Mouse (Mus musculus) hindbrain, embryonic 12.5 days (tissue): Measurements from ENCODE around the gene Acsl6. TPM values are rescaled to one million over a fixed set of nuclear protein-coding genes. Genes with fewer than 3 reads are reported as not detected.

Experiments used
- ATAC-seq: fragments of 200-750 bp; cut with Nextera tagmentation; 2 replicates; pipeline ENCODE4 v1.8.0; 2017; ENCODE audit warnings: moderate TSS enrichment; ENCODE audit not compliant: low FRiP score
- H3K27ac ChIP-seq: fragments of 300-500 bp; sonication (generic); 2 replicates; pipeline ENCODE4 v1.5.1; 2016; ENCODE audit warnings: mild to moderate bottlenecking
- H3K27me3 ChIP-seq: fragments of 300-500 bp; sonication (generic); 2 replicates; pipeline ENCODE4 v1.6.1; 2016; ENCODE audit warnings: mild to moderate bottlenecking
- H3K36me3 ChIP-seq: fragments of 300-500 bp; sonication (generic); 2 replicates; pipeline ENCODE4 v1.6.1; 2016; ENCODE audit warnings: mild to moderate bottlenecking
- H3K4me1 ChIP-seq: fragments of 300-500 bp; sonication (generic); 2 replicates; pipeline ENCODE4 v1.6.1; 2016
- H3K4me2 ChIP-seq: fragments of 300-500 bp; sonication (generic); replicated peaks from 2 replicates; pipeline ENCODE4 v1.6.1; 2016; ENCODE audit warnings: mild to moderate bottlenecking
- H3K4me3 ChIP-seq: fragments of 300-500 bp; sonication (generic); 2 replicates; pipeline ENCODE4 v1.5.1; 2016; ENCODE audit warnings: mild to moderate bottlenecking
- H3K9ac ChIP-seq: fragments of 300-500 bp; sonication (generic); 2 replicates; pipeline ENCODE4 v1.6.1; 2016; ENCODE audit warnings: mild to moderate bottlenecking, moderate library complexity
- H3K9me3 ChIP-seq: fragments of 300-500 bp; sonication (generic); replicated peaks from 2 replicates; pipeline ENCODE4 v1.6.1; 2016; ENCODE audit warnings: mild to moderate bottlenecking
- WGBS: fragments of 180-500 bp; shearing (Covaris S2); methylation state at CpG from one replicate; pipeline ENCODE4 v1.1.7; 2016; 5-methylcytosine and 5-hydroxymethylcytosine counted together
- polyA plus RNA-seq: library from polyadenylated mRNA; unstranded; fragments of >200 nt; fragmentation: Nextera tagmentation; extraction: Ambion mirVana; gene quantifications from 2 replicates; pipeline ENCODE4 v1.2.1, GENCODE M21; 2016

Gene Acsl6
- polyA plus RNA-seq, 1 experiment from 2014 or later: 23.4 TPM

GRCm38 (mm10) chr11:54312603-54313002 is 9.0 kb downstream of the Acsl6 start:
- 17% methylated on average over 1 of the region's 1 CpGs for WGBS
- H3K36me3 ChIP-seq: no peaks in the 10 kb centered on the region
- H3K27ac ChIP-seq: peak overlapping the region; percentile 78
- no peak overlapping the region for H3K4me2 ChIP-seq
- no peak overlapping the region for H3K9ac ChIP-seq
- ATAC-seq: no peak
- H3K27me3 ChIP-seq: no peaks in the 10 kb centered on the region
- H3K4me1 ChIP-seq: peaks cover 49% of the 10 kb centered on the region
- H3K4me3 ChIP-seq: no peak overlapping the region
- H3K9me3 ChIP-seq: no peaks in the 10 kb centered on the region

DNA sequence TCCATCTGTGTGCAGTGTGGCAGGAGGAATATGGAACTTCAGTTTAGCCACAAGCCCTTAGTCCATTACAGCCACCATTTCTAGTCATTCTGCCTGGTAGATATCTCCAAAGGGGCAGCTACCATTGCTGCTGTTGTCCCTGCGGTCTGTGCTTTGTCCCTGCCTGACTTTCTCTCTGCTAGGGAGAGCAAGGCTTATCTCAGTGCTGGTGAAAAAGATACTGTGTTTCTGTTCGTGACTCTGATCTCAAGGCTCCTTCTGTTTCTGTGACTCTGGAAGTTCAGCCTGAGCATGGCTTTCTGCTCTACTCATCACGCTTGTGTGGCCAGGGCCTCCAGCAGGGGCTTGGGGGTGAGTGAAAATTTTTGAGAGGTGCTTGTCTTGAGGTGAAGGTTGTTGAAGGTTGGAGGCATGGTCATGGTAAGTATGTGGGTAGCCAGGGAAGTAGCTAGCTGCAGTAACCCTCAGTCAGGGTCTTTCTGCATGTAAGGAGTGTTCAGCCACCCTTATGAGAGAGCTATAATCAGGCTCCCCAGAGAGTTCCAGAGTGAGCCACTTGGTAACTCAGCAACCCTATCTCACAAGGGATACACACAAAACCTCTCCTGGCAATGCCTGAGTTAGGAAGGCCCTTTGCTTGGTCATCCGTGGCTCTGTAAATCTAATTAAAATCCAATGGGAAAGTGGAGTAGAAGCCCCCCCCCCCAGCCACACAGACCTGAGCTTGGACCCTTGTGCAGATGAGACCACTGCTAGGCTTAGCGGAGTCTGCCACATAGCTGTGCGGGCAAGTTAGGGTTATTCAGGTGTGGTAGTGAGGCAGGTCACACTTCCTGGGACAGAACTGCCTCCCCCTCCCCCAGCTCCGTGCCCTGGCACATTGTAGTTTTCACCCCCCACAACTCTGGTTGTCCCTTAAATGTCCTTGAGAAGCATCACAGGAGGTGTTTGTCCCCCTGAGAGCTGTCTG is 10.1 kb downstream of the Acsl6 start:
- H3K9me3 ChIP-seq: no peaks in the 10 kb centered on the region
- no peak for ATAC-seq
- H3K4me3 ChIP-seq: no peak overlapping the region
- peaks cover 49% of the 10 kb centered on the region for H3K4me1 ChIP-seq
- H3K9ac ChIP-seq: no peak overlapping the region
- no peaks in the 10 kb centered on the region for H3K36me3 ChIP-seq
- no peak overlapping the region for H3K4me2 ChIP-seq
- H3K27ac ChIP-seq: no peak overlapping the region
- WGBS: 64% methylated on average over 7 of the region's 7 CpGs
- H3K27me3 ChIP-seq: no peaks in the 10 kb centered on the region

GRCm38 (mm10) chr11:54314740-54315139 is 11.1 kb downstream of the Acsl6 start:
- Histone ChIP-seq H3K9ac (0 out of 2 replicates have a peak overlapping the region, but pooled peaks have one; percentile 19), H3K4me2 (no peak overlapping the region), H3K27ac (no peak overlapping the region), H3K4me1 (peaks cover 49% of the 10 kb centered on the region), H3K36me3 (no peaks in the 10 kb centered on the region; the same call in 1 of the 2 replicates), H3K9me3 (no peaks in the 10 kb centered on the region), H3K27me3 (no peaks in the 10 kb centered on the region), H3K4me3 (no peak overlapping the region)
- ATAC-seq: peak; percentile 62
- WGBS: 5% methylated on average over 3 of the region's 3 CpGs

DNA sequence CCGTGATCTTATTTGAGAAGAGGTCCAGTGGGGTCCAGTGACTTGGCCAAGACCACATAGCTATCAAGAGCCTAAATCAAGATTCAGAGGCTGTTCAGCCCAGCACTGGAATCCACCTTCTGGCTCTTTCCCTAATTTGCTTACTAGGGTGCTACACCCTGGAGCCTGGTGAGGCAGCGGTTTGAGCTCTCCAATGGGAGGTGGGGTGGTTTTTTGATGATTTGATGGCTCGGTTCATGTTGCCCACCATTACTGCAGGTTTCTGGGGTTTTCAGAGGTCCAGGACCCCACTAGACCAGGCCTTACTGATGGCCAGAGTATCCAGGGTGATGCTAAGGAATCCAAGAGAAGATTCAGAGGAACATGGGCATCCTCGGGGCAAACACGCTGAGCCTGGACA is 11.7 kb downstream of the Acsl6 start:
- Histone ChIP-seq H3K4me2 (no peak overlapping the region), H3K9me3 (no peaks in the 10 kb centered on the region), H3K36me3 (no peaks in the 10 kb centered on the region; the same call in 1 of the 2 replicates), H3K27ac (no peak overlapping the region), H3K27me3 (no peaks in the 10 kb centered on the region), H3K4me1 (peaks cover 48% of the 10 kb centered on the region), H3K9ac (no peak overlapping the region), H3K4me3 (no peak overlapping the region)
- ATAC-seq: no peak
- 85% methylated on average over 5 of the region's 5 CpGs for WGBS

DNA sequence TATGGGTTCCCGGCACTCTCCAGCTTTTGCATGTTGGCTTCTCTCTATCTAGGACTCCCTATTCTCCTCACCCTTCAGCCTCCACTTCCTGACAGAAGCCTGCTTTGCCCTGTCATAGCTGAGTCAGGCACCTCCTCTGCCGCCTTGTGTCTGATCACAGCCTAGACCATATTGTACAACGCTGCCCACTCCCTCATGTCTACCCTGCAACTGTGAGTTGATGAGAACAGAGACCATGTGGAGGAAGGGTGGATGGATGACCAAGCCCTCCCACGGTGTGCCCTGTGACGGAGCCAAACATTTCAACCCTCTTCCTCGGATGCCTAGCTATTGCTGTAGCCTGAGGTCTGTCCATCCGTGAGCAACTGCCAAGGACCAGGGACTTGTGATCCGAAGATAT is 13.8 kb downstream of the Acsl6 start:
- Histone ChIP-seq H3K27ac (no peak overlapping the region), H3K36me3 (peaks cover 11% of the 10 kb centered on the region), H3K4me2 (no peak overlapping the region), H3K4me3 (no peak overlapping the region), H3K4me1 (peaks cover 28% of the 10 kb centered on the region), H3K9me3 (no peaks in the 10 kb centered on the region), H3K9ac (no peak overlapping the region), H3K27me3 (no peaks in the 10 kb centered on the region)
- ATAC-seq: no peak
- WGBS: 90% methylated on average over 8 of the region's 8 CpGs

DNA sequence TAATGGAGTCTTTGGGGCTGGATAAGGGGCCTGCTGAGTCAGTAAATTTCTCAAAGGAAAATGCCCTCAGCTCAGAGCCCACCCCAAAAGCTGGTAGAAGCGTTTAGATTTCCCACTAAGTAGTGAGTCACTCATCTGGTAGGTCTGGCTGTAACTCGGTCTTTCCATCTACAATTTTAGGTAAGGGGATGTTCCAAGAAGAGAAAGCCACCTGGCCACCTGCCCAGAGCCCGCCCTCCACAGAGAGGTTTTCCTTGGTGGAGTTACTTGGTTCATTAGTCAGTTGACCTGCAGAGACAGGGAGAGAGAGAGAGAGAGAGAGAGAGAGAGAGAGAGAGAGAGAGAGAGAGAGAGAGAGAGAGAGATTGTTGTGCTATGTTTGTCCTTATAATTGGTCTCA is 14.2 kb downstream of the Acsl6 start:
- no peak for ATAC-seq
- no peak overlapping the region for H3K4me3 ChIP-seq
- no peak overlapping the region for H3K27ac ChIP-seq
- WGBS: 86% methylated on average over 3 of the region's 3 CpGs
- H3K4me1 ChIP-seq: peaks cover 24% of the 10 kb centered on the region
- H3K27me3 ChIP-seq: no peaks in the 10 kb centered on the region
- H3K9ac ChIP-seq: no peak overlapping the region
- peaks cover 11% of the 10 kb centered on the region for H3K36me3 ChIP-seq
- H3K4me2 ChIP-seq: no peak overlapping the region
- no peaks in the 10 kb centered on the region for H3K9me3 ChIP-seq

DNA sequence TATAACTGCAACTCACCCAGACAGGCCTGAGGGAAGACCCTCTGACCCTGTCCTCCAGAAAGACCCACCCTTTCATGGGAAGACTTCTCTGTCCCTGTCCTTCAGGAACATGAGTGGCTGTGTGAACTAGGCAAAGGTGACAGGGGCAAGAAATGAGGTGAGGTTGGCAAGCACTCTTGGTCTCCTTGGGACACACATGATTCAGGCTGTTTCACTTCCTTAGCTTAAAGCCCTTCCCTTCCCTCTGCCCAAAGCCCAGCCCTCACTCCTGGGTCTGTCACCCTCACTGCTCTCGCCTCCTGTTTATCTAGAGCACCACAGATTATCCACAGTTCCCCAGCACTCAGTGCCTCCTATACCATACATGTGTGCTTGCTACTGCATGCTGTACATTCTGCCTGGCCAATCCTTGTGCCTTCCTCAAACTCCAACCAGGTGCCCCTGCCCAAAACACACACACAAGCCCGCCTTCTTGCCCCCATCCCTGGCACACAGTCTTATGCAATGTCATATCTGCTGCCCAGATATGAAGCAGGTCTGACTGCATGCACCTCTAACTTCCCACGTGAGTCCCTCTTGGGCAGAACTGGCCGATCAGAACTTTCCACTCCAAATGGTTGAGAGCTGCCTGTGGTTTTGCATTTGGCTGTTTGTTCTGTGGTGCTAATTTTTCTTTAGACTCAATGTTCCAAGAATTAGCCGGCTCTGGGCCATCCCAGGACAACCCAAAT is 18.4 kb downstream of the Acsl6 start:
- Histone ChIP-seq H3K36me3 (peaks cover 39% of the 10 kb centered on the region), H3K4me1 (no peaks in the 10 kb centered on the region), H3K9me3 (no peaks in the 10 kb centered on the region), H3K4me3 (no peak overlapping the region), H3K9ac (no peak overlapping the region), H3K27me3 (no peaks in the 10 kb centered on the region), H3K4me2 (no peak overlapping the region), H3K27ac (no peak overlapping the region)
- ATAC-seq: no peak
- WGBS: 80% methylated on average over 5 of the region's 5 CpGs

GRCm38 (mm10) chr11:54331463-54332183 is 28.0 kb downstream of the Acsl6 start:
- Histone ChIP-seq H3K27me3 (no peaks in the 10 kb centered on the region), H3K4me3 (no peak overlapping the region), H3K4me1 (no peaks in the 10 kb centered on the region), H3K4me2 (no peak overlapping the region), H3K27ac (no peak overlapping the region), H3K9ac (no peak overlapping the region), H3K36me3 (peaks cover 72% of the 10 kb centered on the region), H3K9me3 (no peaks in the 10 kb centered on the region)
- ATAC-seq: no peak
- 90% methylated on average over 10 of the region's 10 CpGs for WGBS

DNA sequence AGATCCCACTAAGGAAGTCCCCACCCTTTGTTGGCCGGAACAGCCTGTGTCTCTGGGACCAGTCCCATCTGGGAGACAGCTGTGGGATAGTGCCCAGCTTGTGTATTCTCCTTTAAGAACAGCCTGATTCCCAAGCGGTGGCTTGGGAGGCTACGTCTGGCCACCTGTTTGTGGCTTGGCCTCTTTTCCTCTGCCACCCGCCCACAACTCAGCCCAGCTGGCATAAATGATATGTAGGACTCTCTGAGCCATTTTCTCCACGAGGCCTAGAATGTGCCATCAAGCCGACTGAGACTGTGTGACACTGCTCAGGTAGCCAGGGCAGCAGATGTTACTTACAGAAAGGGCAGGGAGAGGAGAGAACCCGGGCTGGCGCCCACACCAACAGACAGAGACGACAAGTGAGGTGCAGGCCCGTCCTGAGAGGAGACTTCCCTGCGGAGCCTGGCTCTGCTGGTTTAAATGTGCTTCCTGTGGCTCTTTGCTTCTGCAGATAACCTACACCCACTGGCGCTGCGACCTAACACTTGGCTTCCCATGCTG is 32.6 kb downstream of the Acsl6 start:
- no peak for ATAC-seq
- no peaks in the 10 kb centered on the region for H3K9me3 ChIP-seq
- WGBS: 47% methylated on average over 13 of the region's 13 CpGs
- H3K27ac ChIP-seq: no peak overlapping the region
- no peak overlapping the region for H3K9ac ChIP-seq
- H3K4me3 ChIP-seq: no peak overlapping the region
- peaks cover 43% of the 10 kb centered on the region for H3K36me3 ChIP-seq
- no peaks in the 10 kb centered on the region for H3K4me1 ChIP-seq
- no peaks in the 10 kb centered on the region for H3K27me3 ChIP-seq
- no peak overlapping the region for H3K4me2 ChIP-seq

DNA sequence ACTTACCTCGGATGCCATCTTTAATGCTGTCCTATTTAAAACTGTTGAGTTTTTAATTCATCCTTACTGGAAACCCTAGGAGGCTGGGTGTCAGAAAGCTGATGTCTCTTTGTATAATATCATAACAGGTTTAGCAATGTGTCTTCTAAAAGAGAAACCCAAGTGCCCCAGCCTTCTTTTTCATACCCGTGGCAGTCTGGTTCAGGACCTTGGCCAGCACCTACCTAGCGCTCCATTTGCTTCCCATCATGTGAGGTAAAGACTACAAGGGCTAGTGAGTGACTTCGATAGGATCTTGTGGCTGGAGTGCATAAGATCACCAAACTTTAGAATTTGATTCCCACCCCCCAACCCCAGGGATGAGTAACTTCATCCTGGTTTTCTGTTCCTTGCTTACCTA is 40.1 kb downstream of the Acsl6 start:
- WGBS: 57% methylated on average over 4 of the region's 4 CpGs
- no peak overlapping the region for H3K4me2 ChIP-seq
- no peak overlapping the region for H3K27ac ChIP-seq

GRCm38 (mm10) chr11:54351704-54352103 is 48.1 kb downstream of the Acsl6 start:
- no peak overlapping the region for H3K4me3 ChIP-seq
- ATAC-seq: no peak
- peaks cover 16% of the 10 kb centered on the region for H3K4me1 ChIP-seq
- H3K9ac ChIP-seq: no peak overlapping the region
- no peak overlapping the region for H3K4me2 ChIP-seq
- H3K36me3 ChIP-seq: peaks cover 14% of the 10 kb centered on the region
- WGBS: 56% methylated on average over 5 of the region's 5 CpGs
- no peaks in the 10 kb centered on the region for H3K27me3 ChIP-seq
- no peak overlapping the region for H3K27ac ChIP-seq
- no peaks in the 10 kb centered on the region for H3K9me3 ChIP-seq

More for the DNA sequence above, 40.1 kb downstream of the Acsl6 start:
- H3K9me3 ChIP-seq: no peaks in the 10 kb centered on the region
- ATAC-seq: no peak
- H3K27me3 ChIP-seq: no peaks in the 10 kb centered on the region
- H3K4me1 ChIP-seq: no peaks in the 10 kb centered on the region
- no peak overlapping the region for H3K4me3 ChIP-seq
- H3K36me3 ChIP-seq: peaks cover 55% of the 10 kb centered on the region
- H3K9ac ChIP-seq: no peak overlapping the region
